Mouse (Mus musculus) liver, postnatal 0 days (tissue): ENCODE measurements around the gene Tspo2.

Experiments used
- CTCF ChIP-seq: sonication (generic); IDR thresholded peaks from 2 replicates; pipeline ENCODE4 v1.5.1; 2016; ENCODE audit warnings: antibody characterized with exemption, low read depth
- EP300 ChIP-seq: IDR thresholded peaks from 2 replicates; pipeline ENCODE4 v1.6.1; 2016; ENCODE audit warnings: antibody characterized with exemption, low read depth, mild to moderate bottlenecking

GRCm38 (mm10) chr17:48443542-48444145, 7.7 kb downstream of the Tspo2 start:
- TF ChIP-seq CTCF (no peak), EP300 (no peak)
